Mouse (Mus musculus) brain, embryonic 14.5 days (tissue): Measurements from ENCODE around the gene Poc1a. TPM values are rescaled to one million over a fixed set of nuclear protein-coding genes. Genes with fewer than 3 reads are reported as not detected.

Source experiments
- DNase-seq: peaks from one replicate; pipeline ENCODE4 v3.0.0-alpha.2; 2011; ENCODE audit warnings: low read depth
- CTCF ChIP-seq: fragments of 200-500 bp; IDR thresholded peaks from 2 replicates; pipeline ENCODE4 v1.5.1; 2012; ENCODE audit warnings: inconsistent platforms, mild to moderate bottlenecking, moderate library complexity, borderline replicate concordance; ENCODE audit not compliant: insufficient read depth, insufficient read length; ENCODE audit errors: extremely low read depth
- POLR2A ChIP-seq: fragments of 200-500 bp; IDR thresholded peaks from 2 replicates; pipeline ENCODE4 v1.6.1; 2012; ENCODE audit warnings: mild to moderate bottlenecking, inconsistent platforms, borderline replicate concordance; ENCODE audit not compliant: poor library complexity, insufficient read depth, insufficient read length, severe bottlenecking; ENCODE audit errors: extremely low read depth
- polyA plus RNA-seq: library from polyadenylated mRNA; depleted of rRNA; stranded (reverse); fragments of >200 nt; gene quantifications from 2 replicates; pipeline ENCODE4 v1.2.3, GENCODE M21; 2012

Poc1a gene
- polyA plus RNA-seq, 1 experiment, result 10.4 TPM

- TF ChIP-seq CTCF (no peak), POLR2A (no peak)
These were observed 45.4 kb downstream of the Poc1a start for GRCm38 (mm10) chr9:106326241-106326640.

GRCm38 (mm10) chr9:106327125-106327809, 46.4 kb downstream of the Poc1a start:
- TF ChIP-seq CTCF (no peak), POLR2A (no peak)
- peak; percentile 81 for DNase-seq

More at GRCm38 (mm10) chr9:106326241-106326640, 45.4 kb downstream of the Poc1a start:
- DNase-seq, result no peak

GRCm38 (mm10) chr9:106328068-106328610, 47.3 kb downstream of the Poc1a start:
- no peak for TF ChIP-seq CTCF
- TF ChIP-seq POLR2A, result no peak

GRCm38 (mm10) chr9:106328772-106329511, 48.1 kb downstream of the Poc1a start:
- DNase-seq, result no peak
- TF ChIP-seq CTCF (no peak), POLR2A (no peak)

More at GRCm38 (mm10) chr9:106328068-106328610, 47.3 kb downstream of the Poc1a start:
- no peak for DNase-seq

- no peak for TF ChIP-seq POLR2A
- no peak for TF ChIP-seq CTCF
These were observed 51.9 kb downstream of the Poc1a start for GRCm38 (mm10) chr9:106332746-106333145.

GRCm38 (mm10) chr9:106337620-106338019, 56.8 kb downstream of the Poc1a start:
- DNase-seq, result no peak

More at GRCm38 (mm10) chr9:106332746-106333145, 51.9 kb downstream of the Poc1a start:
- DNase-seq, result no peak

GRCm38 (mm10) chr9:106338462-106339172, 57.8 kb downstream of the Poc1a start:
- no peak for TF ChIP-seq POLR2A
- TF ChIP-seq CTCF, result no peak
- DNase-seq, result peak; percentile 85

More at GRCm38 (mm10) chr9:106337620-106338019, 56.8 kb downstream of the Poc1a start:
- TF ChIP-seq POLR2A, result no peak
- TF ChIP-seq CTCF, result no peak

- peak; percentile 37 for DNase-seq
- TF ChIP-seq POLR2A, result no peak
- TF ChIP-seq CTCF, result no peak
These were observed 58.3 kb downstream of the Poc1a start for GRCm38 (mm10) chr9:106339173-106339558.

GRCm38 (mm10) chr9:106339730-106340129, 58.9 kb downstream of the Poc1a start:
- TF ChIP-seq CTCF, result no peak
- TF ChIP-seq POLR2A, result no peak
- DNase-seq, result no peak

GRCm38 (mm10) chr9:106340501-106341312, 59.8 kb downstream of the Poc1a start:
- TF ChIP-seq CTCF (no peak), POLR2A (no peak)
- no peak for DNase-seq

- no peak for DNase-seq
These were observed 60.4 kb downstream of the Poc1a start for GRCm38 (mm10) chr9:106341313-106341686.

GRCm38 (mm10) chr9:106342573-106342972, 61.7 kb downstream of the Poc1a start:
- TF ChIP-seq POLR2A (no peak), CTCF (no peak)
- no peak for DNase-seq

More at GRCm38 (mm10) chr9:106341313-106341686, 60.4 kb downstream of the Poc1a start:
- TF ChIP-seq CTCF, result no peak
- no peak for TF ChIP-seq POLR2A
